Comparison of ENCODE assay signal across 1 mouse cellular context in the genomic region with DNA sequence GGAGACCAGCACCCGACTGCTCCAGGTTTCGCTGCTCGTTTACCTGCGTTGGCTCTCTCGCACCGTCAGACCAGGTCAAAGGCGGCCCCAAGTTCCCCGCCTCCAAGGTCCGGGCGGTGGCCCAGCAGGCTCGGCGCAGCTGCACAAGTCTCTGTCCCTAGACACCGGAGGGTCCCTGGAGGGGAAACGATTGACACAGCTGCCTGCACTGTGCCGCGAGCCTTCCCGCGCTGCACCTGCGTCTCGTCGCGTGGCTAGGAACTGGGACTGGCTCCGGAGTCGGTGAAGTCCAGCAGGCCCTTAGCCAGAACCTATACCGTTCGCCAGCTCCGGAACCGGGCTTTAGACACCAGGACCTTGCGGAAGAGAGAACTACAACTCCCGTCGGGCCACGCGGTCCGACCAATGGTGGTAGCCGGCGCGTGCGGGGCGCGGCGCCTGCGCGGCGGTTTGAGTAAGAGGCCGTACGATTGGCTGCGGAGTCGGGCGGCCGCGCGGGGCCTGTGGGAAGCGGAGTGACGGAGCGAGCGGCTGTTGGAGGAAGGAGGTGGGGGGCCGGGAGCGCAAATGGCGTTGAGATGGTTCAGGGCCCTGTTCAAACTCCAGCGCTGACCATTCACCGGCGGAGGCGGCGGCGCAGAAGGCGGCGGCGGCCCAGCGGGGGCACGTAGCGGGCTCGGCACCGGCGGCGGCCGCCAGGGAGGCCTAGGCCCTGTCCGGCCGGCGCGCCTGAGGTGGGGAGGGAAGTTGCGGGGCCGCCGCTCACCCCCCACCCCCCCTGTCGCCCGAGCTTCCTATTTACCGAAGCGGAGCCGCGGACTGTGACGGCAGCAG.
TF ChIP-seq lines count a peak whose summit lies in the region.

A gene (plus strand): TSS at position 534 of the 834 bp plus-strand sequence.

TF ChIP-seq in CH12.LX, 34 proteins besides CTCF, POLR2A, EP300 and RAD21 (continued from another document):
- TF ChIP-seq CHD2 (IDR thresholded peaks at IDR 0.05; ENCODE audit: low read length) (0 out of 2 replicates have a peak, but pooled peaks have one; percentile 68), MEF2A (IDR thresholded peaks at IDR 0.05; ENCODE audit: borderline replicate concordance, low read depth, low read length) (no peak), SIN3A (IDR thresholded peaks at IDR 0.05; ENCODE audit: low read length) (peak; percentile 82), BHLHE40 (IDR thresholded peaks at IDR 0.05; ENCODE audit: low read depth, low read length) (peak; percentile 73), JUND (conservative IDR thresholded peaks at IDR 0.05; ENCODE audit: low read depth, low read length) (no peak), UBTF (IDR thresholded peaks at IDR 0.05; ENCODE audit: low read depth, low read length) (peak; percentile 80; the same call in 1 of the 2 replicates), RCOR1 (conservative IDR thresholded peaks at IDR 0.05; ENCODE audit: low read depth, low read length) (no peak), ZNF384 (IDR thresholded peaks at IDR 0.05; ENCODE audit: low read depth, low read length) (no peak), MYC (IDR thresholded peaks at IDR 0.05; ENCODE audit: low read depth, low read length) (peak; percentile 34; the same call in 1 of the 2 replicates), NRF1 (IDR thresholded peaks at IDR 0.05; ENCODE audit: low read depth, low read length) (peak; percentile 92), ETS1 (conservative IDR thresholded peaks at IDR 0.05; ENCODE audit: low read depth, low read length) (no peak), CHD1 (IDR thresholded peaks at IDR 0.05; ENCODE audit: low read depth, low read length) (no peak), TBP (conservative IDR thresholded peaks at IDR 0.05; ENCODE audit: low read depth, low read length) (0 out of 2 replicates have a peak, but pooled peaks have one; percentile 30), ZC3H11A (IDR thresholded peaks at IDR 0.05; ENCODE audit: low read depth, low read length) (no peak)
